Mouse (Mus musculus): ENCODE measurements around the gene Fxyd3.

Fxyd3 gene

GRCm38 (mm10) chr7:31070324-31070723, 6.2 kb downstream of the Fxyd3 start:
- peak; percentile 37 to 47 for DNase-seq

- peak; percentile 49 to 54 for DNase-seq
Observed at GRCm38 (mm10) chr7:31069491-31069890, 7.0 kb downstream of the Fxyd3 start.

GRCm38 (mm10) chr7:31067836-31068235, 8.7 kb downstream of the Fxyd3 start:
- DNase-seq: no peak

GRCm38 (mm10) chr7:31063074-31063560, 13.4 kb downstream of the Fxyd3 start:
- DNase-seq: no peak

GRCm38 (mm10) chr7:31060621-31061010, 15.9 kb downstream of the Fxyd3 start:
- DNase-seq: no peak

GRCm38 (mm10) chr7:31059919-31060620, 16.4 kb downstream of the Fxyd3 start:
- DNase-seq: no peak

GRCm38 (mm10) chr7:31059108-31059507, 17.4 kb downstream of the Fxyd3 start, which contains the start of gene Lgi4:
TSS of gene Lgi4 (plus strand) at chr7:31059342.
- peak; percentile 85 to 87 for DNase-seq

- DNase-seq: peak in 1 of 2 experiments; percentile 4
Observed at GRCm38 (mm10) chr7:31058211-31058610, 18.3 kb downstream of the Fxyd3 start.

GRCm38 (mm10) chr7:31057730-31058129, 18.8 kb downstream of the Fxyd3 start:
- no peak for DNase-seq

- DNase-seq: no peak
Observed at GRCm38 (mm10) chr7:31057071-31057470, 19.4 kb downstream of the Fxyd3 start, which contains the start of gene Fxyd1. TSS of gene Fxyd1 (minus strand) at chr7:31057199.

- no peak for DNase-seq
Observed at GRCm38 (mm10) chr7:31056448-31056847, 20.1 kb downstream of the Fxyd3 start.

GRCm38 (mm10) chr7:31055883-31056282, 20.6 kb downstream of the Fxyd3 start:
- DNase-seq: no peak

- peak in 1 of 2 experiments; percentile 41 for DNase-seq
Observed at GRCm38 (mm10) chr7:31055354-31055824, 21.1 kb downstream of the Fxyd3 start.

GRCm38 (mm10) chr7:31054661-31055320, 21.7 kb downstream of the Fxyd3 start:
- no peak for DNase-seq

GRCm38 (mm10) chr7:31053882-31054447, 22.5 kb downstream of the Fxyd3 start:
- DNase-seq: peak; percentile 43 to 48

GRCm38 (mm10) chr7:31052636-31053434, 23.7 kb downstream of the Fxyd3 start:
- peak; percentile 82 to 91 for DNase-seq

GRCm38 (mm10) chr7:31052251-31052635, 24.3 kb downstream of the Fxyd3 start:
- DNase-seq: peak; percentile 26 to 31

GRCm38 (mm10) chr7:31051321-31052021, 25.0 kb downstream of the Fxyd3 start, which contains the start of gene Fxyd7:
TSS of gene Fxyd7 (minus strand) at chr7:31051467.
- DNase-seq: peak; percentile 51 to 59

GRCm38 (mm10) chr7:31050921-31051320, 25.6 kb downstream of the Fxyd3 start:
- DNase-seq: peak; percentile 55 to 57

- no peak for DNase-seq
Observed at GRCm38 (mm10) chr7:31050487-31050886, 26.0 kb downstream of the Fxyd3 start.

GRCm38 (mm10) chr7:31049846-31050281, 26.6 kb downstream of the Fxyd3 start:
- DNase-seq: peak in 1 of 2 experiments; percentile 47

All from cerebellum, postnatal 36 days (tissue).